Mouse (Mus musculus) WW6 (cell line): ENCODE results near the gene Gon7.

ENCODE experiments used
- DNase-seq: peaks from one replicate; pipeline ENCODE4 v3.0.0-alpha.2; 2013; ENCODE audit warnings: low read depth, low spot score

Gon7 gene

GRCm38 (mm10) chr12:102743036-102743588 is 14.5 kb downstream of the Gon7 start:
- DNase-seq, result no peak

- no peak for DNase-seq
Observed at GRCm38 (mm10) chr12:102742056-102742455, 15.5 kb downstream of the Gon7 start.

- no peak for DNase-seq
Observed at GRCm38 (mm10) chr12:102740285-102740684, 17.3 kb downstream of the Gon7 start.

GRCm38 (mm10) chr12:102739096-102739495 is 18.5 kb downstream of the Gon7 start:
- DNase-seq, result no peak

- DNase-seq, result no peak
Observed at GRCm38 (mm10) chr12:102733381-102733780, 24.2 kb downstream of the Gon7 start.

GRCm38 (mm10) chr12:102730798-102731619 is 26.6 kb downstream of the Gon7 start:
- DNase-seq, result no peak

- peak; percentile 96 for DNase-seq
Observed at GRCm38 (mm10) chr12:102729855-102730797, 27.5 kb downstream of the Gon7 start.

GRCm38 (mm10) chr12:102725761-102726175 is 31.8 kb downstream of the Gon7 start:
- no peak for DNase-seq

GRCm38 (mm10) chr12:102725146-102725545 is 32.5 kb downstream of the Gon7 start:
- DNase-seq, result no peak

- DNase-seq, result no peak
Observed at GRCm38 (mm10) chr12:102723861-102724260, 33.7 kb downstream of the Gon7 start.

- DNase-seq, result no peak
Observed at GRCm38 (mm10) chr12:102722966-102723365, 34.6 kb downstream of the Gon7 start.

- DNase-seq, result no peak
Observed at GRCm38 (mm10) chr12:102722451-102722850, 35.2 kb downstream of the Gon7 start.

- DNase-seq, result no peak
Observed at GRCm38 (mm10) chr12:102719552-102720315, 37.9 kb downstream of the Gon7 start.

- DNase-seq, result no peak
Observed at GRCm38 (mm10) chr12:102714654-102715395, 42.8 kb downstream of the Gon7 start.

GRCm38 (mm10) chr12:102714116-102714515 is 43.5 kb downstream of the Gon7 start:
- no peak for DNase-seq

- DNase-seq, result no peak
Observed at GRCm38 (mm10) chr12:102713153-102713865, 44.3 kb downstream of the Gon7 start.

- DNase-seq, result no peak
Observed at GRCm38 (mm10) chr12:102710851-102711375, 46.7 kb downstream of the Gon7 start.

- no peak for DNase-seq
Observed at GRCm38 (mm10) chr12:102709896-102710295, 47.7 kb downstream of the Gon7 start.

- no peak for DNase-seq
Observed at GRCm38 (mm10) chr12:102708220-102708619, 49.4 kb downstream of the Gon7 start.
